Mouse (Mus musculus): Measurements from ENCODE around the gene Rtn4r.

Rtn4r gene

DNA sequence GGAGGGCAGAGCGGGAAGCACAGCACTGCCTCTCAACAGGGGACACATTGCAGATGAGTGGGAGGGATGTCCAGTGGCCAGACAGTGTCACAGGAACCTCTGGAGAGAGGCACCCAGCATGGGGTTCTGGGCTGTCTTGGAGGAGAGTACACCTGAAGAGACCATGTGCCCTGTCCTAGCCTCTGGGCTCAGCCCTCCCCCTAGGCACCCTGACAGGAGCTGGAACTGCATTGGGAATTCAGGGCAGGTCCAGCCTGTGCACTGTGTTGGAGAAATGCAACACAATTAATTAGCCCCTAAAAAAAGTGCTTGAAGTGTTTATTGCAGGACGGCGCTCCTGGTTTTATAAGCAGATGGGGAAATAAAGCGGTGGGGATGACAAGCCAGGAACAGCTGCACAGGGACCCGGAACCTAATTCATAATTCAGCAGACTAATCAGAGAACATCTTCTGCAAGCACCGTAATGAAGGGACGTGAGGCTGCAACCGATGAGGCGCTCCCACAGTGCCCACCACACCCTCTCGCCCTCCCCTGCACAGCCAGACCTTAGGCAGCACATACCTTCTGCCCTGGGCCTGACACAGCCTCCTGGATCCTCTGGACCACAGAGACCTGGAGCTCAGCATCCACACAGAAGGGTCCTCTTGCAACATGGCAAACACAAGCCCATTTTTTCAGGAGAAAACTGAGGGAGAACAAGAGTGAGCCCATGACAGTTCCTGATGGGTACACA is 71.1 kb downstream of the Rtn4r start:
- no peak for DNase-seq

DNA sequence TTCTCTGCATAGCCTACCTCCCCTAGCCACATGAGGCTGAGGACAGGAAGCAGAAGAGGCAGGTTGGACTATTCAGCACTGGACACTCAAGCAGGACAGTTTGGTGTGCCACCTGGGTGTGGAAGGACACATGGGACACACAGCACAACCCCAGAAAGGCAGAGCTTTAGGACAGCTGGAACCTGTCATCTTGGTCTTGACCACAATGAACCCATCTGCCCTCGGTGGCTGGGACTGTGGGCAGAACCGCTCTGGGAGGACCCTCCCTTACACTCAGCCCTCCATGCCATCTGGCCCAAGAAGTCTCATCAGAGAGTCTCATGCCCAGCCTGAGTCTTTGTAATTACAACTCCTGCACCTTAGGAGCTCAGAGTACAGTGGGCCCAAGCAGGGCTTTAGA is 72.6 kb downstream of the Rtn4r start:
- no peak for DNase-seq

DNA sequence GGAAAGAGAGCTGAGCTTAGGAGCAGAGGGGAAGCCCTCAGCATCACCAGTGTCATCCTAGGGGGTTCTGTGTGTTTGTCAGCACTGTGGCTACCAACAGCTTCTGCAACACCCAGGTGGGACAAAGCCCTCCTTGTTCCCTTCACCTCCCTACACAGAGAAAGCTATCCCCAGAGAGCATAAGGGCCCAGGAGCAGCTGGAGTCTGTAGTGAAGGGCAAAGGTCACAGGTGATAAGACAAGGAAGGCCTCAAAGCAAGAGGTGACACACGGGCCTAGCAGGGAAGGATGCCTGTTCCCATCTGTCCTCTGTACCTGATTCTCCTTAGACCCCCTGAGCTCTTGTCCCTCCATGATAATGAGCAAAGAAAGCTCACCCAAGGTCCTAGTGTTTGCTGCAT is 74.2 kb downstream of the Rtn4r start:
- DNase-seq = no peak
